Mouse (Mus musculus): ENCODE measurements around the gene Rnf138rt1.

Gene Rnf138rt1

GRCm38 (mm10) chrX:163760617-163761434, at the start of gene Rnf138rt1:
TSS of gene Rnf138rt1 (minus strand) at chrX:163761329.
- in situ Hi-C loops (cut with MboI): no loop called here

GRCm38 (mm10) chrX:163807270-163807669, 46.1 kb upstream of the Rnf138rt1 start:
- in situ Hi-C loops (cut with MboI): no loop called here

GRCm38 (mm10) chrX:163766290-163766689, 5.2 kb upstream of the Rnf138rt1 start:
- in situ Hi-C loops (cut with MboI): no loop called here

- in situ Hi-C loops (cut with MboI): no loop called here
Measured at GRCm38 (mm10) chrX:163761435-163761828, 303 bp upstream of the Rnf138rt1 start.

- in situ Hi-C loops (cut with MboI): no loop called here
Measured at GRCm38 (mm10) chrX:163745996-163746395, 15.1 kb downstream of the Rnf138rt1 start.

GRCm38 (mm10) chrX:163743896-163744295, 17.2 kb downstream of the Rnf138rt1 start:
- in situ Hi-C loops (cut with MboI): no loop called here

- in situ Hi-C loops (cut with MboI): no loop called here
Measured at GRCm38 (mm10) chrX:163738904-163739303, 22.2 kb downstream of the Rnf138rt1 start.

- in situ Hi-C loops (cut with MboI): no loop called here
Measured at GRCm38 (mm10) chrX:163734145-163734544, 27.0 kb downstream of the Rnf138rt1 start.

- in situ Hi-C loops (cut with MboI): no loop called here
Measured at GRCm38 (mm10) chrX:163723630-163724029, 37.5 kb downstream of the Rnf138rt1 start.

GRCm38 (mm10) chrX:163722785-163723577, 38.1 kb downstream of the Rnf138rt1 start:
- in situ Hi-C loops (cut with MboI): no loop called here

GRCm38 (mm10) chrX:163720597-163720996, 40.5 kb downstream of the Rnf138rt1 start:
- in situ Hi-C loops (cut with MboI): no loop called here

Measured in mature B cell (primary cell).